8 mouse cellular contexts compared by ENCODE assay signal in genomic region chr13:54610613-54610971, GRCm38 (mm10). TPM values are rescaled to one million over a fixed set of nuclear protein-coding genes. Genes with fewer than 3 reads are reported as not detected.
DNase-seq lines count a peak whose midpoint lies in the region; ATAC-seq and TF ChIP-seq lines count a peak whose summit lies in the region.

No protein-coding gene starts in this region.

- peak overlapping the region; percentile 85 for H3K4me2 ChIP-seq in forebrain, embryonic 13.5 days
- peak overlapping the region; percentile 79 for H3K4me2 ChIP-seq in limb, embryonic 14.5 days (replicated peaks; ENCODE audit: low read depth, low read length, severe bottlenecking)
- peak overlapping the region; percentile 71 for H3K4me2 ChIP-seq in neural tube, embryonic 14.5 days (ENCODE audit: low read depth, low read length)

- 7% methylated on average over 13 of the region's 13 CpGs for WGBS in forebrain, embryonic 13.5 days
- WGBS in limb, embryonic 14.5 days: 11% methylated on average over 13 of the region's 13 CpGs
- WGBS in neural tube, embryonic 14.5 days: 5% methylated on average over 13 of the region's 13 CpGs

- 0 out of 2 replicates have a peak, but pooled peaks have one; percentile 16 for ATAC-seq in forebrain, embryonic 13.5 days
- ATAC-seq in limb, embryonic 14.5 days (ENCODE audit: low FRiP score, low read depth): no peak
- ATAC-seq in neural tube, embryonic 14.5 days (ENCODE audit: low read depth): peak; percentile 25

- no peaks in the 10 kb centered on the region for H3K9me3 ChIP-seq in forebrain, embryonic 13.5 days (replicated peaks)
- no peaks in the 10 kb centered on the region for H3K9me3 ChIP-seq in limb, embryonic 14.5 days (ENCODE audit: control insufficient read depth, low read length)
- H3K9me3 ChIP-seq in neural tube, embryonic 14.5 days (ENCODE audit: control insufficient read depth, low read length): no peaks in the 10 kb centered on the region

- TF ChIP-seq POLR2A in bone marrow macrophage, adult 2 months (IDR thresholded peaks at IDR 0.05; ENCODE audit: borderline replicate concordance, low read depth, low read length): no peak
- no peak for TF ChIP-seq POLR2A in limb, embryonic 14.5 days (IDR thresholded peaks at IDR 0.05; ENCODE audit: borderline replicate concordance, extremely low read depth, insufficient read depth, insufficient read length)

- DNase-seq in kidney, postnatal 36 days: peak; percentile 22 to 45
- DNase-seq in kidney, adult 9 months: no peak
- no peak for DNase-seq in limb, embryonic 14.5 days (ENCODE audit: low spot score)
- no peak for DNase-seq in left cerebral cortex, adult 9 months (ENCODE audit: low spot score in 2 of 2)
- DNase-seq in B cell, adult 2 months: no peak

- peak overlapping the region; percentile 73 for H3K4me3 ChIP-seq in bone marrow macrophage, adult 2 months (ENCODE audit: insufficient read depth, low read length)
- H3K4me3 ChIP-seq in forebrain, embryonic 13.5 days: peak overlapping the region; percentile 62
- H3K4me3 ChIP-seq in limb, embryonic 14.5 days (replicated peaks; ENCODE audit: low read length): peak overlapping the region; percentile 52
- peak overlapping the region; percentile 75 for H3K4me3 ChIP-seq in neural tube, embryonic 14.5 days (ENCODE audit: low read depth, low read length)

- peaks cover 24% of the 10 kb centered on the region for H3K27me3 ChIP-seq in forebrain, embryonic 13.5 days
- no peaks in the 10 kb centered on the region for H3K27me3 ChIP-seq in limb, embryonic 14.5 days (ENCODE audit: control insufficient read depth, insufficient read depth, low read length)
- no peaks in the 10 kb centered on the region for H3K27me3 ChIP-seq in neural tube, embryonic 14.5 days (ENCODE audit: control insufficient read depth, insufficient read depth, low read length)

- peak overlapping the region; percentile 47 for H3K27ac ChIP-seq in bone marrow macrophage, adult 2 months (ENCODE audit: insufficient read depth, low read depth, low read length)
- 0 out of 2 replicates have a peak overlapping the region, but pooled peaks have one; percentile 40 for H3K27ac ChIP-seq in forebrain, embryonic 13.5 days
- no peak overlapping the region for H3K27ac ChIP-seq in limb, embryonic 14.5 days (replicated peaks; ENCODE audit: low read depth, low read length)
- peak overlapping the region; percentile 80 for H3K27ac ChIP-seq in neural tube, embryonic 14.5 days (ENCODE audit: low read depth, low read length)

- peak overlapping the region; percentile 81 for H3K9ac ChIP-seq in forebrain, embryonic 13.5 days
- H3K9ac ChIP-seq in limb, embryonic 14.5 days (ENCODE audit: low read depth, low read length, severe bottlenecking): peak overlapping the region; percentile 60
- peak overlapping the region; percentile 91 for H3K9ac ChIP-seq in neural tube, embryonic 14.5 days (replicated peaks; ENCODE audit: low read depth, low read length)

- 0 out of 2 replicates have a peak, but pooled peaks cover 6% of the 10 kb centered on the region for H3K4me1 ChIP-seq in bone marrow macrophage, adult 2 months (ENCODE audit: control insufficient read depth, insufficient read depth, low read length)
- H3K4me1 ChIP-seq in forebrain, embryonic 13.5 days: peaks cover 21% of the 10 kb centered on the region
- H3K4me1 ChIP-seq in limb, embryonic 14.5 days (ENCODE audit: control insufficient read depth, insufficient read depth, low read length): peaks cover 4% of the 10 kb centered on the region; the same call in 1 of the 2 replicates
- H3K4me1 ChIP-seq in neural tube, embryonic 14.5 days (ENCODE audit: control insufficient read depth, insufficient read depth, low read length): peaks cover 26% of the 10 kb centered on the region

- no peak for TF ChIP-seq CTCF in bone marrow macrophage, adult 2 months (IDR thresholded peaks at IDR 0.05; ENCODE audit: low read depth, low read length)

- H3K36me3 ChIP-seq in forebrain, embryonic 13.5 days (ENCODE audit: poor library complexity, severe bottlenecking): no peaks in the 10 kb centered on the region
- H3K36me3 ChIP-seq in limb, embryonic 14.5 days (ENCODE audit: control insufficient read depth, insufficient read depth, low read length): no peaks in the 10 kb centered on the region
- peaks cover 6% of the 10 kb centered on the region; the same call in 1 of the 2 replicates for H3K36me3 ChIP-seq in neural tube, embryonic 14.5 days (ENCODE audit: control insufficient read depth, insufficient read depth, low read length)

RNA-seq across cellular contexts. Expression of gene Cltb, which starts 0.6 kb away (rescaled TPM):
- 35.5 and 43.2 TPM in 2 replicates for polyA plus RNA-seq in bone marrow macrophage, adult 2 months (2012; ENCODE audit: insufficient read depth, insufficient read length, missing spikeins)
- 57.2 and 60.3 TPM in 2 replicates for polyA plus RNA-seq in forebrain, embryonic 13.5 days (2015; fragmentation: Nextera tagmentation; extraction: Ambion mirVana)
- polyA plus RNA-seq in limb, embryonic 14.5 days (2012; rRNA removed): 23.7 and 26.5 TPM in 2 replicates
- 44.2 and 45.5 TPM in 2 replicates for polyA plus RNA-seq in limb, embryonic 14.5 days (2014; fragmentation: Nextera tagmentation; extraction: Ambion mirVana)
- 172 and 200 TPM in 2 replicates for polyA plus RNA-seq in neural tube, embryonic 14.5 days (2014; fragmentation: Nextera tagmentation; extraction: Ambion mirVana)

RNA-seq across cellular contexts. Expression of gene Faf2, which starts 11.0 kb away (rescaled TPM):
- 40.8 and 49.9 TPM in 2 replicates for polyA plus RNA-seq in bone marrow macrophage, adult 2 months (2012; ENCODE audit: insufficient read depth, insufficient read length, missing spikeins)
- 69.4 and 73.2 TPM in 2 replicates for polyA plus RNA-seq in forebrain, embryonic 13.5 days (2015; fragmentation: Nextera tagmentation; extraction: Ambion mirVana)
- 50.1 and 55.7 TPM in 2 replicates for polyA plus RNA-seq in limb, embryonic 14.5 days (2012; rRNA removed)
- 99.2 and 105 TPM in 2 replicates for polyA plus RNA-seq in limb, embryonic 14.5 days (2014; fragmentation: Nextera tagmentation; extraction: Ambion mirVana)
- polyA plus RNA-seq in neural tube, embryonic 14.5 days (2014; fragmentation: Nextera tagmentation; extraction: Ambion mirVana): 89.1 and 97.9 TPM in 2 replicates

RNA-seq across cellular contexts. Expression of gene Higd2a, which starts 20.6 kb away (rescaled TPM):
- polyA plus RNA-seq in bone marrow macrophage, adult 2 months (2012; ENCODE audit: insufficient read depth, insufficient read length, missing spikeins): 149 and 158 TPM in 2 replicates
- polyA plus RNA-seq in forebrain, embryonic 13.5 days (2015; fragmentation: Nextera tagmentation; extraction: Ambion mirVana): 204 and 209 TPM in 2 replicates
- polyA plus RNA-seq in limb, embryonic 14.5 days (2012; rRNA removed): 116 and 135 TPM in 2 replicates
- polyA plus RNA-seq in limb, embryonic 14.5 days (2014; fragmentation: Nextera tagmentation; extraction: Ambion mirVana): 174 and 188 TPM in 2 replicates
- polyA plus RNA-seq in neural tube, embryonic 14.5 days (2014; fragmentation: Nextera tagmentation; extraction: Ambion mirVana): 246 and 295 TPM in 2 replicates

RNA-seq across cellular contexts. Expression of gene Nop16, which starts 20.7 kb away (rescaled TPM):
- polyA plus RNA-seq in bone marrow macrophage, adult 2 months (2012; ENCODE audit: insufficient read depth, insufficient read length, missing spikeins): 18.0 and 19.3 TPM in 2 replicates
- polyA plus RNA-seq in forebrain, embryonic 13.5 days (2015; fragmentation: Nextera tagmentation; extraction: Ambion mirVana): 59.6 and 66.2 TPM in 2 replicates
- polyA plus RNA-seq in limb, embryonic 14.5 days (2012; rRNA removed): 38.6 and 61.9 TPM in 2 replicates
- 53.5 and 53.7 TPM in 2 replicates for polyA plus RNA-seq in limb, embryonic 14.5 days (2014; fragmentation: Nextera tagmentation; extraction: Ambion mirVana)
- polyA plus RNA-seq in neural tube, embryonic 14.5 days (2014; fragmentation: Nextera tagmentation; extraction: Ambion mirVana): 44.1 and 45.0 TPM in 2 replicates

RNA-seq across cellular contexts. Expression of gene Arl10, which starts 35.8 kb away (rescaled TPM):
- polyA plus RNA-seq in bone marrow macrophage, adult 2 months (2012; ENCODE audit: insufficient read depth, insufficient read length, missing spikeins): 44.0 and 45.7 TPM in 2 replicates
- 52.1 and 53.5 TPM in 2 replicates for polyA plus RNA-seq in forebrain, embryonic 13.5 days (2015; fragmentation: Nextera tagmentation; extraction: Ambion mirVana)
- polyA plus RNA-seq in limb, embryonic 14.5 days (2012; rRNA removed): 33.4 and 36.7 TPM in 2 replicates
- 22.1 and 27.4 TPM in 2 replicates for polyA plus RNA-seq in limb, embryonic 14.5 days (2014; fragmentation: Nextera tagmentation; extraction: Ambion mirVana)
- polyA plus RNA-seq in neural tube, embryonic 14.5 days (2014; fragmentation: Nextera tagmentation; extraction: Ambion mirVana): 66.7 and 96.3 TPM in 2 replicates

Comparison
In these comparisons a context has a peak if more than half of its experiments do, and no peak if none do; other contexts are left out.
1. DNase-seq: peak in kidney, postnatal 36 days (2 of 2); none in kidney, adult 9 months (single experiment), limb, embryonic 14.5 days (single experiment), left cerebral cortex, adult 9 months (0 of 2) and B cell, adult 2 months (0 of 2).
2. Peak in every context shown above with its lines, with median percentiles within 50 percentile points of each other: H3K4me3 ChIP-seq, H3K4me2 ChIP-seq and H3K9ac ChIP-seq.